Mouse (Mus musculus): ENCODE data around the gene 4632433K11Rik.

- TF ChIP-seq USF1 (IDR thresholded peaks at IDR 0.05; ENCODE audit: low read depth, low read length), result no peak
- TF ChIP-seq MXI1 (IDR thresholded peaks at IDR 0.05; ENCODE audit: low read depth, low read length), result no peak
- TF ChIP-seq RAD21 (IDR thresholded peaks at IDR 0.05; ENCODE audit: low read depth, low read length), result no peak
- no peak for TF ChIP-seq MYB (IDR thresholded peaks at IDR 0.05; ENCODE audit: low read depth, low read length)
- no peak for TF ChIP-seq POLR2A (IDR thresholded peaks at IDR 0.05; ENCODE audit: control insufficient read depth in 1 of 2, insufficient read depth in 1 of 2, low read depth in 1 of 2, low read length in 2 of 2, poor library complexity in 1 of 2)
- no peak for TF ChIP-seq CHD2 (IDR thresholded peaks at IDR 0.05; ENCODE audit: low read length)
- TF ChIP-seq CTCF (IDR thresholded peaks at IDR 0.05 in 2 of 3, conservative IDR thresholded peaks at IDR 0.05 in 1 of 3; ENCODE audit: control insufficient read depth in 1 of 3, insufficient read depth in 1 of 3, low read depth in 2 of 3, low read length in 3 of 3, poor library complexity in 1 of 3, severe bottlenecking in 1 of 3), result no peak
- no peak for TF ChIP-seq GATA1 (IDR thresholded peaks at IDR 0.05; ENCODE audit: low read depth, low read length)
- TF ChIP-seq NRF1 (IDR thresholded peaks at IDR 0.05; ENCODE audit: insufficient read depth, low read depth, low read length, poor library complexity, severe bottlenecking), result no peak
- TF ChIP-seq TAL1 (IDR thresholded peaks at IDR 0.05; ENCODE audit: low read length), result no peak
- no peak for TF ChIP-seq JUND (IDR thresholded peaks at IDR 0.05; ENCODE audit: low read depth, low read length)
- no peak for TF ChIP-seq NELFE (IDR thresholded peaks at IDR 0.05; ENCODE audit: low read depth, low read length)
- TF ChIP-seq POLR2AphosphoS2 (IDR thresholded peaks at IDR 0.05; ENCODE audit: low read length), result no peak
Observed at GRCm38 (mm10) chr7:5029946-5030345, 4.0 kb upstream of the 4632433K11Rik start.
